Mouse (Mus musculus) neural tube, embryonic 13.5 days (tissue): Measurements from ENCODE around the gene Gm6034. TPM values are rescaled to one million over a fixed set of nuclear protein-coding genes. Genes with fewer than 3 reads are reported as not detected.
A peak's percentile ranks its signal among the peaks of the same experiment; 100 is the strongest.
"Not testable (repeated sequence)": the region's sequence is repeated elsewhere in the genome, so short reads cannot be mapped to it uniquely, and the experiment has no call there.

Source experiments
- ATAC-seq: fragments of 200-750 bp; cut with Nextera tagmentation; 2 replicates; pipeline ENCODE4 v1.8.0; 2017; ENCODE audit warnings: low read depth, mild to moderate bottlenecking, moderate TSS enrichment, moderate library complexity
- H3K27ac ChIP-seq: fragments of 300-500 bp; sonication (generic); replicated peaks from 2 replicates; pipeline ENCODE4 v1.5.1; 2015; ENCODE audit warnings: moderate library complexity, mild to moderate bottlenecking, inconsistent platforms
- H3K27me3 ChIP-seq: fragments of 300-500 bp; sonication (generic); 2 replicates; pipeline ENCODE4 v1.6.1; 2015; ENCODE audit warnings: mild to moderate bottlenecking, inconsistent platforms
- H3K36me3 ChIP-seq: fragments of 300-500 bp; sonication (generic); 2 replicates; pipeline ENCODE4 v1.6.1; 2015; ENCODE audit warnings: mild to moderate bottlenecking, inconsistent platforms
- H3K4me1 ChIP-seq: fragments of 300-500 bp; sonication (generic); replicated peaks from 2 replicates; pipeline ENCODE4 v1.6.1; 2015; ENCODE audit warnings: inconsistent platforms
- H3K4me2 ChIP-seq: fragments of 300-500 bp; sonication (generic); 2 replicates; pipeline ENCODE4 v1.6.1; 2015; ENCODE audit warnings: inconsistent platforms, mild to moderate bottlenecking, moderate library complexity
- H3K4me3 ChIP-seq: fragments of 300-500 bp; sonication (generic); 2 replicates; pipeline ENCODE4 v1.5.1; 2015; ENCODE audit warnings: mild to moderate bottlenecking, inconsistent platforms
- H3K9ac ChIP-seq: fragments of 300-500 bp; sonication (generic); 2 replicates; pipeline ENCODE4 v1.6.1; 2015; ENCODE audit warnings: moderate library complexity, mild to moderate bottlenecking, inconsistent platforms
- H3K9me3 ChIP-seq: fragments of 300-500 bp; sonication (generic); 2 replicates; pipeline ENCODE4 v1.6.1; 2016; ENCODE audit warnings: inconsistent platforms
- WGBS: fragments of 180-500 bp; shearing (Covaris S2); methylation state at CpG from one replicate; pipeline ENCODE4 v1.1.7; 2015; 5-methylcytosine and 5-hydroxymethylcytosine counted together
- polyA plus RNA-seq: library from polyadenylated mRNA; unstranded; fragments of >200 nt; fragmentation: Nextera tagmentation; extraction: Ambion mirVana; gene quantifications from 2 replicates; pipeline ENCODE4 v1.2.1, GENCODE M21; 2015

Gene Gm6034
- polyA plus RNA-seq: not detected in 2 replicates

- peak; percentile 96 for ATAC-seq
- not testable (repeated sequence) for H3K9me3 ChIP-seq, H3K4me1 ChIP-seq, H3K36me3 ChIP-seq, H3K27ac ChIP-seq, H3K27me3 ChIP-seq
- 2% methylated on average over 12 of the region's 12 CpGs for WGBS
- H3K4me3 ChIP-seq: peak within 1 kb of the TSS; percentile 40
- peak within 1 kb of the TSS; percentile 72 for H3K4me2 ChIP-seq
- peak within 1 kb of the TSS; percentile 67 for H3K9ac ChIP-seq
Measured at GRCm38 (mm10) chr17:36042610-36043169, at the start of gene Gm6034, which contains the start of gene H2-T22. Gene Gm6034 (plus strand): TSS chr17:36042961. Gene H2-T22 (minus strand): TSS chr17:36042747.

- peaks cover 13% of the 10 kb centered on the region for H3K36me3 ChIP-seq
- H3K9me3 ChIP-seq: no peaks in the 10 kb centered on the region
- no peaks in the 10 kb centered on the region for H3K27me3 ChIP-seq
- peaks cover 28% of the 10 kb centered on the region for H3K4me1 ChIP-seq
- peak overlapping the region; percentile 69 for H3K4me3 ChIP-seq
- 7% methylated on average over 17 of the region's 17 CpGs for WGBS
- no peak overlapping the region for H3K9ac ChIP-seq
- peak; percentile 78 for ATAC-seq
- H3K4me2 ChIP-seq: peak overlapping the region; percentile 70
- no peak overlapping the region for H3K27ac ChIP-seq
Measured at GRCm38 (mm10) chr17:35993675-35994074, 49.1 kb upstream of the Gm6034 start.

- peak; percentile 78 for ATAC-seq
- 4% methylated on average over 31 of the region's 31 CpGs for WGBS
- Histone ChIP-seq H3K4me2 (peak overlapping the region; percentile 70), H3K9ac (peak overlapping the region; percentile 82), H3K4me3 (peak overlapping the region; percentile 69), H3K27me3 (no peaks in the 10 kb centered on the region), H3K36me3 (peaks cover 7% of the 10 kb centered on the region), H3K27ac (peak overlapping the region; percentile 76), H3K4me1 (peaks cover 28% of the 10 kb centered on the region), H3K9me3 (no peaks in the 10 kb centered on the region)
Measured at GRCm38 (mm10) chr17:35994175-35994878, 48.4 kb upstream of the Gm6034 start.

DNA sequence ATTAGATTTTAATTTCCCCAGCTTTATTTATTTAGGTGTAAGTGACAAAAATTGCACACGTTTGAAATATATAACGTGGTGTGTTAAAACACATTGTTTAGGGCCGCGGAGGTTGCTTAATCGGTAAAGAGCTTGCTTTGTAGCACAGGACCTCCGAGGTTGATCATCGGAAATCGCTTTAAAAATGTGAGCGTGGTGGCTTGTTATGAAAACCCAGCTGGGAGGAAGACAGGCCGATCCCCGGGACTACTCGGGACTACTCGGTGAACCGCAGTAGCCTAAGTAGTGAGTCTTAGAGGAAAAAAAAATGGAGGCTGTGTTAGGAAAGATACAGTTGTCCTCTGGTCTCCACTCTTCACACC, 47.9 kb upstream of the Gm6034 start:
- ATAC-seq: no peak
- Histone ChIP-seq H3K27me3 (no peaks in the 10 kb centered on the region), H3K4me2 (peak overlapping the region; percentile 70), H3K4me3 (peak overlapping the region; percentile 69), H3K4me1 (peaks cover 28% of the 10 kb centered on the region), H3K27ac (peak overlapping the region; percentile 76), H3K9me3 (no peaks in the 10 kb centered on the region), H3K36me3 (peaks cover 1% of the 10 kb centered on the region), H3K9ac (peak overlapping the region; percentile 82)
- 6% methylated on average over 14 of the region's 14 CpGs for WGBS

GRCm38 (mm10) chr17:35996949-35997348, 45.8 kb upstream of the Gm6034 start:
- no peak overlapping the region for H3K9ac ChIP-seq
- no peaks in the 10 kb centered on the region for H3K27me3 ChIP-seq
- peaks cover 35% of the 10 kb centered on the region for H3K4me1 ChIP-seq
- no peak overlapping the region for H3K4me2 ChIP-seq
- ATAC-seq: peak; percentile 52
- H3K9me3 ChIP-seq: no peaks in the 10 kb centered on the region
- H3K4me3 ChIP-seq: no peak overlapping the region
- H3K36me3 ChIP-seq: no peaks in the 10 kb centered on the region
- no peak overlapping the region for H3K27ac ChIP-seq
- 4% methylated on average over 11 of the region's 11 CpGs for WGBS

GRCm38 (mm10) chr17:35997713-35998510, 44.8 kb upstream of the Gm6034 start:
- Histone ChIP-seq H3K27me3 (no peaks in the 10 kb centered on the region), H3K9ac (0 out of 2 replicates have a peak overlapping the region, but pooled peaks have one; percentile 4), H3K36me3 (no peaks in the 10 kb centered on the region), H3K9me3 (no peaks in the 10 kb centered on the region), H3K27ac (no peak overlapping the region), H3K4me2 (no peak overlapping the region), H3K4me1 (peaks cover 35% of the 10 kb centered on the region), H3K4me3 (no peak overlapping the region)
- ATAC-seq: no peak
- 64% methylated on average over 12 of the region's 12 CpGs for WGBS

DNA sequence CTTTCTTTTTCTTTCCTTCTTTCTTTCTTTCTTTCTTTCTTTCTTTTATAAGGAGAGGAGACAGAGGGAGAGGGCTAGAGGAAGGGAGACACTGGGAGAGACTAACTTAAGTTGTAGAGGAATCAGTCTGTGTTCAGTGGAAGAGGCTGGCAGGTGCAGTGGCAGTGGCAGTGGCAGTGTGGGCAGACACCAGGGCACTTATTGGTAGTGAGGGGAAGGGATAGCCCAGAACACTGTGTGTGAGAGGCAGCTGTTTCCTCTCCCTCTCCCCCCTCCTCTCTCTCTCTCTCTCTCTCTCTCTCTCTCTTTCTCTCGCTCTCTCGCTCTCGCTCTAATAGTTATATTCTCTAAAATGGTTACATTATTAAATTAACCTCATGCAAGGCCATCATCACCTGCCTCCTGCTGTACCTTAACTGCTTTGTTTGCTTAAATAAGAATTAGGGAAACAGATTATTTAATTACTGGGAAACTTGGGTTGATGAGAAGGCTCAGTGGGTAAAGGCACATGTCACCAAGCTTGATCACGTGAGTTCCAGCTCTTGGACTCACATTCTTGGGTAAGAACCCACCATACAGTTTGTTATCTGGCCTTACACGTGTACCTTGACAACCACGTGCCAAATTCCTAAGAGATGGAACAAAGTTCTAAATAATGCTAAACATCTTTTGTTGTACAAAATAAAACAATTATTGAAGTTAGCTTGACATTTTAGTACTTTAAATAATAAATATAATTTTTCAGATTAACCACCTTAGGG, 44.0 kb upstream of the Gm6034 start:
- WGBS: 86% methylated on average over 6 of the region's 6 CpGs
- H3K27ac ChIP-seq: no peak overlapping the region
- no peaks in the 10 kb centered on the region for H3K27me3 ChIP-seq
- H3K9ac ChIP-seq: no peak overlapping the region
- H3K36me3 ChIP-seq: no peaks in the 10 kb centered on the region
- ATAC-seq: no peak
- peaks cover 35% of the 10 kb centered on the region for H3K4me1 ChIP-seq
- no peaks in the 10 kb centered on the region for H3K9me3 ChIP-seq
- H3K4me2 ChIP-seq: no peak overlapping the region
- no peak overlapping the region for H3K4me3 ChIP-seq

- Histone ChIP-seq H3K9ac (no peak overlapping the region), H3K27ac (no peak overlapping the region), H3K36me3 (no peaks in the 10 kb centered on the region), H3K4me3 (no peak overlapping the region), H3K4me2 (no peak overlapping the region), H3K4me1 (peaks cover 35% of the 10 kb centered on the region), H3K27me3 (no peaks in the 10 kb centered on the region), H3K9me3 (no peaks in the 10 kb centered on the region)
- 92% methylated on average over 7 of the region's 7 CpGs for WGBS
- no peak for ATAC-seq
Measured at GRCm38 (mm10) chr17:35999356-35999755, 43.4 kb upstream of the Gm6034 start.

GRCm38 (mm10) chr17:36000349-36000748, 42.4 kb upstream of the Gm6034 start:
- H3K9me3 ChIP-seq: no peaks in the 10 kb centered on the region
- H3K27ac ChIP-seq: no peak overlapping the region
- no peak overlapping the region for H3K4me3 ChIP-seq
- H3K4me2 ChIP-seq: no peak overlapping the region
- no peak overlapping the region for H3K9ac ChIP-seq
- H3K4me1 ChIP-seq: peaks cover 31% of the 10 kb centered on the region
- H3K27me3 ChIP-seq: no peaks in the 10 kb centered on the region
- ATAC-seq: no peak
- no peaks in the 10 kb centered on the region for H3K36me3 ChIP-seq
- 85% methylated on average over 4 of the region's 4 CpGs for WGBS

DNA sequence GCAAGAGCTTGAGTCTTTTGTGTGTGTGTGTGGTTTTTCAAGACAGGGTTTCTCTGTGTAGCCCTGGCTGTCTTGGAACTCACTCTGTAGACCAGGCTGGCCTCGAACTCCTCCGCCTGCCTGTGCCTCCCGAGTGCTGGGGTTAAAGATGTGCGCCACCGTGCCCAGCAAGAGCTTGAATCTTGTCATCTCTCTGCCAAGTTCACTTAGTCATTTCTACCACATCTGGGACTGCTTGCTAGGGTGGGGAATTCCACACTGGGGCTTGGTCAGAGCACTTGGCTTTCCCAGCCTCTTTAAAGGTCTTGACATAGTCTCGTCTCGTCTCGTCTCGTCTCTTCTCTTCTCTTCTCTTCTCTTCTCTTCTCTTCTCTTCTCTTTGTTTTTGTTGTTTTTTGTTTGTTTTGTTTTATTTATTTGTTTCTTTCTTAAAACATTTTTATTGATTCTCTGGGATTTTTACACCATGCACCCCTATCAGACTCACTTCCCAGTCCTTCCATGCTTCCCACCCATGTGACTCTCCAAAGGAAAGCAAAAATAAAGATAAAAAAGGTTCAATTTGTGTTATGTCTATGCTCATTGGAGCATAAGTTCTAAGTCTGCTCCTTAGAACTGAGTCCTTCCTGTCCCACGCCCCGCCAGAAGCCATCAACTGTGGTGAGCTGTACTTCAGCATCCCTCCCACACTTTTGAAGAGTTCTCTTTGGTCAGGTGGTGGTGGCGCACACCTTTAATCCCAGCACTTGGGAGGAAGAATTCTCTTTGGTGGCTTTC, 41.5 kb upstream of the Gm6034 start:
- Histone ChIP-seq H3K9ac (no peak overlapping the region), H3K36me3 (peaks cover 5% of the 10 kb centered on the region; the same call in 1 of the 2 replicates), H3K4me1 (peaks cover 21% of the 10 kb centered on the region), H3K27me3 (no peaks in the 10 kb centered on the region), H3K4me2 (no peak overlapping the region), H3K27ac (no peak overlapping the region), H3K9me3 (no peaks in the 10 kb centered on the region), H3K4me3 (no peak overlapping the region)
- 94% methylated on average over 12 of the region's 12 CpGs for WGBS
- ATAC-seq: no peak

DNA sequence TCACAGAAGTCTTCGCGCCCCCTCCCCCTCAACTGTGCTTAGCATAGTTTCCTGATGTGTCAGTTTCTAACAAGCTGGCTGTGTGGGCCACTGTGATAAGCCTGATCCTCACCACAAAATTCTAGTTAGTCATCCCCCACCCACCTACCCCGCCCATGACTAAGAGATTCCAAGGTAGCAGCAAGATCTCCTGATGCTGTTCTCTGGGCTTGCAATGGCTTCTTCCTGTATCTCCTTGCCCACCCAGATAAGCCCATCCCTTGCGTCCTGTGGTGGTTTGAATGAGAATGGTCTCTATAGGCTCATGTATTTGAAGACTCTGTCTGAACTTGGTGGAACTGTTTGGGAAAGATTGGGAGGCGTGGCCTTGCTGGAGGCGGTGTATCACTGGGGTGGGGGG, 40.8 kb upstream of the Gm6034 start:
- no peak overlapping the region for H3K4me2 ChIP-seq
- no peak overlapping the region for H3K27ac ChIP-seq
- 98% methylated on average over 6 of the region's 6 CpGs for WGBS
- no peaks in the 10 kb centered on the region for H3K27me3 ChIP-seq
- no peak overlapping the region for H3K4me3 ChIP-seq
- H3K36me3 ChIP-seq: peaks cover 12% of the 10 kb centered on the region; the same call in 1 of the 2 replicates
- peaks cover 16% of the 10 kb centered on the region; the same call in 1 of the 2 replicates for H3K4me1 ChIP-seq
- no peaks in the 10 kb centered on the region for H3K9me3 ChIP-seq
- ATAC-seq: no peak
- H3K9ac ChIP-seq: no peak overlapping the region
